Mouse (Mus musculus) thymus, adult 2 months (tissue): ENCODE results near the gene Fscn1. TPM values are rescaled to one million over a fixed set of nuclear protein-coding genes. Genes with fewer than 3 reads are reported as not detected.

ENCODE experiments used
- DNase-seq: peaks from one replicate; pipeline ENCODE4 v3.0.0; 2021
- H3K27ac ChIP-seq: fragments of 200-500 bp; 2 replicates; pipeline ENCODE4 v1.5.1; 2012; ENCODE audit warnings: low read length, control low read depth; ENCODE audit not compliant: control insufficient read depth, insufficient read depth
- H3K27me3 ChIP-seq: fragments of 200-500 bp; 2 replicates; pipeline ENCODE4 v1.6.1; 2012; ENCODE audit warnings: mild to moderate bottlenecking, low read length, moderate library complexity, mixed read lengths; ENCODE audit not compliant: control insufficient read depth, insufficient read depth
- H3K36me3 ChIP-seq: fragments of 200-500 bp; 2 replicates; pipeline ENCODE4 v1.6.1; 2012; ENCODE audit warnings: mild to moderate bottlenecking, low read length, moderate library complexity; ENCODE audit not compliant: control insufficient read depth, insufficient read depth
- H3K4me1 ChIP-seq: fragments of 200-500 bp; replicated peaks from 2 replicates; pipeline ENCODE4 v1.6.1; 2012; ENCODE audit warnings: low read length; ENCODE audit not compliant: control insufficient read depth, insufficient read depth
- H3K4me3 ChIP-seq: fragments of 200-500 bp; 2 replicates; pipeline ENCODE4 v1.5.1; 2012; ENCODE audit warnings: mild to moderate bottlenecking, low read length, control low read depth, moderate library complexity; ENCODE audit not compliant: control insufficient read depth, insufficient read depth
- CTCF ChIP-seq: fragments of 200-500 bp; IDR thresholded peaks from 2 replicates; pipeline ENCODE4 v1.5.1; 2012; ENCODE audit warnings: mild to moderate bottlenecking, control low read depth, low read length, moderate library complexity, borderline replicate concordance; ENCODE audit not compliant: control insufficient read depth, poor library complexity, insufficient read depth; ENCODE audit errors: extremely low read depth
- POLR2A ChIP-seq: fragments of 200-500 bp; IDR thresholded peaks from 2 replicates; pipeline ENCODE4 v1.6.1; 2012; ENCODE audit warnings: mild to moderate bottlenecking, low read length, control low read depth, moderate library complexity; ENCODE audit not compliant: control insufficient read depth, poor library complexity, insufficient read depth; ENCODE audit errors: extremely low read depth
- WGBS: fragments of 180-500 bp; shearing (Covaris S2); methylation state at CpG from one replicate; pipeline ENCODE4 v1.1.7; 2018; 5-methylcytosine and 5-hydroxymethylcytosine counted together
- polyA plus RNA-seq: library from polyadenylated mRNA; depleted of rRNA; stranded (reverse); fragments of >200 nt; gene quantifications from 2 replicates; pipeline ENCODE4 v1.2.3, GENCODE M21; 2012

Gene Fscn1
- polyA plus RNA-seq, 1 experiment, result 157 TPM

DNA sequence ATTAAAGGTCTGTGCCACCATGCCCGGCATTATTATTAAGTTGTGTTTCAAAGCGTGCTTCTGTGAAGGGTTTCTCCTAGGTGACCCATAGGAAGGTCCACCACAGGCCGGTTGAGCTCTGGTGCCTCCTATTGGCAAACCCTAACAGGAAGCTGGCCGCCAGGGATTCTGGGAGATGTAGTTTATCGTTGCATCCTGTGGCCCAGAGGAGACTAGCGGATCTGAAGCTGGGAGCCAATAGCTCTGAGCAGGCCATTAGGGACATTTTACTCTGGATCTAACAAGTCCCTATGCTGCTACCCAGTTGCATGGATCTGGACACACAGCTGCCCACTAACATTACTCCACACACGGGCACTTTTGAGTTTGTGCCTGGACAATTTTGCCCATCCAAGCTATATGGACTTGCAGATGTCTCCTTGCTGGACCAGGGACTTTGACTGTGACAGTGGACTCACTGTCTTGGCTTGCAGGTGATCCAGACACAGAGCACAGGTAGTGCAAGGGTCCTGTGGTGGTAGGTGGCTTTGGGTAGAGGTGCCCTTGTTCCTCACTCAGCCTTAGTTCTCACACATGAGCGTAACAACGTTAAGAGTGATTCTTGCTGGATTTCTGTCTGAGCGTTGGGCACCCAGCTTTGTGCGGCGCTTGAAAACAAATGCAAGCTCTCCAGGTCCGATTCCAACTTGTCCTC is 24.4 kb upstream of the Fscn1 start:
- Histone ChIP-seq H3K27me3 (no peaks in the 10 kb centered on the region), H3K36me3 (no peaks in the 10 kb centered on the region), H3K27ac (no peak overlapping the region), H3K4me3 (no peak overlapping the region), H3K4me1 (peaks cover 31% of the 10 kb centered on the region)
- peak; percentile 50 for DNase-seq
- WGBS, result 55% methylated on average over 13 of the region's 13 CpGs
- TF ChIP-seq CTCF (no peak), POLR2A (no peak)

DNA sequence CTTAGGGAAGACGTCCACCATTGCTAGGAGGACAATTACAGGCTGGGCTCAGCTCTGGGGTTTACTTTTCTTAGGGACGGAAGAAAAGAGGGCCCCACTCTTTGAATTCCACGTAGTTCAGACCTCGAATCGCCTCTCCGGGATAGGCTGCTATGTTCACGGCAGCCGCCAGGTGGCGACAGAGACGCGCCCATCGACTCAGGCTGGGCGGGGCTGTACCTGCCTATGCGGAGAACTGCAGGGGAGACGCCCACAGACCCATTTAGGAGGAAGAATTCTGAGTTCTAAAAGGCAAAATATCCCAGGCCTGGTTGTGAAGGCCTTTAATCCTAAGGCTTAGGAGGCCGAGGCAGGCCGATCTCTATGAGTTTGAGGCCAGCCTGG is 23.8 kb upstream of the Fscn1 start:
- H3K27me3 ChIP-seq, result no peaks in the 10 kb centered on the region
- TF ChIP-seq POLR2A (no peak), CTCF (peak; percentile 97)
- H3K4me3 ChIP-seq, result no peak overlapping the region
- DNase-seq, result peak; percentile 87
- H3K4me1 ChIP-seq, result peaks cover 27% of the 10 kb centered on the region
- H3K27ac ChIP-seq, result no peak overlapping the region
- WGBS, result 9% methylated on average over 17 of the region's 17 CpGs
- no peaks in the 10 kb centered on the region for H3K36me3 ChIP-seq

DNA sequence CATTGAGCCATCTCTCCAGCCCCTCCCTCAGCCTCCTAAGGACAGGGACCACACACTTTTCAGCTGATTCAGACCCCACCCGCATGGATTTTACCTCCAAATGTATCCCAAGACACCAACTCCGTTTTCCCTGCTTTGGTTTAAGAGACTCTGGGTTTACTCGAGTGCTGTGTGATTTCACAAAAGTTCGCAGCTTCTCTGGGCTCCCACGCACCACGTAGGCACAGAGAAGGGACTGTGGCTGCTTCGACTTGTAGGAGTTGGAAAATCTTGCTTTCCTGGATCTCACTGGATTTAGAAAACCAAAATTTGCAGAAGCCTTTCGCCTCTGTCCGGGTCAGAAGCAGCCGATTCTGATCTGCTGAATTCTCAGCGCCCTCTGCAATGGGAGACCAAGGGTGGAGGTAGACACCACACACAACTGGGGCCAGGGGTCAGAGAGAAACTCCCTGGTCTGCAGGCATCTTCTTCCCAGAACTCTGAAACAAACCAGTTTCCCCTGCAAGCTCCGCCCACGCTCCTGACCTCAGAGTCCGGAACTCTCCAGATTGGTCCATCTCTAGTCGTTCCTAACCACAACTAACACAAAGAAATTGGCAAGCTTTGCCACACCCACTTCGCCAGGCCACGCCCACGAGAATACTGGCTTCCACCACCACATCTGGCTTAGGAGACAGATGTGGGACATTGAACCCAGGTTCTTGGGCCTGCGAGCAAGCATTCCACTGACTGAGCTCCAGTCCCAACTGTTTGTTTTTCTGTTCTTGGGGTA is 22.0 kb upstream of the Fscn1 start:
- H3K27me3 ChIP-seq, result no peaks in the 10 kb centered on the region
- H3K36me3 ChIP-seq, result no peaks in the 10 kb centered on the region
- peak; percentile 44 for DNase-seq
- WGBS, result 39% methylated on average over 19 of the region's 19 CpGs
- no peak overlapping the region for H3K4me3 ChIP-seq
- no peak overlapping the region for H3K27ac ChIP-seq
- H3K4me1 ChIP-seq, result peaks cover 13% of the 10 kb centered on the region
- no peak for TF ChIP-seq POLR2A
- no peak for TF ChIP-seq CTCF

DNA sequence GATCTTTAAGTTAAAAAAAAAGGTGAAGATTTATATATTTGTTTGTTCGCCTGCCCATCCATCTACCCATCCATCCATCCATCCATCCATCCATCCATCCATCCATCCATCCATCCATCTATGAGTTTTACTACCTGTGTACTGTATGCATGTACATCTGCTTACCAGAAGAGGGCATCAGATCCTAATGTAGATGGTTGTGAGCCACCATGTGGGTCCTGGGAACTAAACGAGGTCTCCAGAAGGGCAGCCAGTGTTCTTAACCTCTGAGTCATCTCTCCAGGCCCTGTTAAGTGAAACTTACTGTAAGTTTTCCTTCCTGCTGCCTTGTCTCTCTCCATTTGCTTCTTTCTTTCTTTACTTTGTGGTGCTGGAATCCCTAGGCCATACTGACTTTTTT is 19.8 kb upstream of the Fscn1 start:
- TF ChIP-seq POLR2A (no peak), CTCF (no peak)
- Histone ChIP-seq H3K27ac (no peak overlapping the region), H3K36me3 (no peaks in the 10 kb centered on the region), H3K4me1 (peaks cover 13% of the 10 kb centered on the region), H3K27me3 (no peaks in the 10 kb centered on the region), H3K4me3 (no peak overlapping the region)
- no peak for DNase-seq
- 75% methylated on average over 2 of the region's 2 CpGs for WGBS

DNA sequence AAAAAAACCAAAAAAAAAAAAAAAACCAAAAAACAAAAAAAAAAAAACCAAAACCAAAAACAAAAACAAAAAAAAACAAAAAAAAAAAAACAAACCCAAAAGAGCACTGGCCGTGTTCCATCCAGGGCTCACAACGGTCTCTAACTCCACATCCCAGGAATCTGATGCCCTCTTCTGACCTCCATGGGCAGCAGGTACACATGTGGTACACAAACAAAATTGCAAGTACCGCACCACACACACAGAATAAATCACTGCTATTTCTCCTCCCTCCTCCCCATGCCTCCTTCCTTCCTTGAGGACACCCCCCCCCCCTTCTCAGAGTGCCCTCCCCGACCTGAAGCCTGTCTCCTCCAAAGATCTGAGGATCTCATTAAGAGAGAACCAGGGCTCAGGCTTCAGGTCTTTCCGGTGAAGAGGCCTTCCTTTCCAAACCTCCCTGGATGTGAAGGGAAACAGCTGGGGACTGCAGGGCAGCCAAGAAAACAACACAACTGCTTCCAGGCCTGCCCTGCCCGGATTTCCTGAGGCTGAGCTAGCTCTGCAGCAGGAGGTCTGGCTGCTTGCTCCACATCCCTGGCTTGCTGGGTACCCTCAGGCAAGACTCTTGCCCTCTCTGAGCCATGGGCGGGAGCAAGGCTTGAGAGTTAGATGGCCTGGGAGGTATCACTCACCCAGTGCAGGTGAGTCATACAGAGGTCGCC is 15.0 kb upstream of the Fscn1 start:
- Histone ChIP-seq H3K4me1 (no peaks in the 10 kb centered on the region), H3K27ac (no peak overlapping the region), H3K4me3 (no peak overlapping the region), H3K36me3 (no peaks in the 10 kb centered on the region), H3K27me3 (no peaks in the 10 kb centered on the region)
- WGBS, result 80% methylated on average over 8 of the region's 8 CpGs
- DNase-seq, result no peak
- TF ChIP-seq CTCF (no peak), POLR2A (no peak)

DNA sequence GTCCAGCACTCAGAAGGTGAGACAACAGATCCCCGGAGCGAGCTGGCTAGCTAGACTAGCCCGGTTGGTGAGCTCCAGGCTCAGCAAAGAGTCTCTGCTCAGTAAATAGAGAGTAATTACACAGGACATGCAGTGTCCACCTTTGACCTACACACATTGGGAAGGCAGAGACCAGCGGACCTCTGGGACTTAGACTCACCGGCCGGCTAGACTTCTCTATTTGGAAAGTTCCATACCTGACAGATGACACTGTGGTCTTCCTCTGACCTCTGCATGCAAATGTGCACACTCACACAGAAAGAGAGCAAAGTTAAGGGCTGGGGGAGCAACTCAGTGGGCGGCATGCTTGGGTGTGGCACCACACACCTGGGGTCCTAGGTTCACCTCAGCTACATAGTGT is 12.7 kb upstream of the Fscn1 start:
- TF ChIP-seq POLR2A (no peak), CTCF (no peak)
- no peak overlapping the region for H3K4me3 ChIP-seq
- no peak for DNase-seq
- H3K4me1 ChIP-seq, result no peaks in the 10 kb centered on the region
- no peaks in the 10 kb centered on the region for H3K36me3 ChIP-seq
- WGBS, result 94% methylated on average over 7 of the region's 7 CpGs
- no peak overlapping the region for H3K27ac ChIP-seq
- no peaks in the 10 kb centered on the region for H3K27me3 ChIP-seq
